ENCODE assay signal across 11 mouse cellular contexts in the genomic region with DNA sequence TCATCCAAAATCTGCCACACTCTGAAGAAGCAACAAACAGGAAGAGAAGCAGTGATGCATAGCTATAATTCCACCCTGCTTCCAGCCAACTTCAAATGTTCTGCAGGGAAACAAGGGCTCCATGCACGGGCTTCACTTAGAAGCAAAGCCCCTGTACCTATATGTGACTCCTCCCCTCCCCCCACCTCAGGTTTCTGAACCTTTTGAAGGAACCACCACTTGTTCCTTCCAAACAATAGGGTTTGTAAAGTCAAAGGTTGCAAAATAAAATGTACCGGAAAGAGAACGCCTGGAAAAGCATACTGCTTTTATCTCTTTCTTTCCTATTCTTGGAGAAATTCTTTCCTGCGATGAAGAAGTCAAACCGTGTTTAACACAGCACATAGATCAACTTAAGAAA. TPM values are rescaled to one million over a fixed set of nuclear protein-coding genes. Genes with fewer than 3 reads are reported as not detected.
DNase-seq lines count a peak whose midpoint lies in the region; ATAC-seq and TF ChIP-seq lines count a peak whose summit lies in the region.
"Had no signal": no experiment of that assay in that cellular context is flagged by ENCODE, and none has a peak within 500 bp of the region (broad histone marks: within the 10 kb centered on the region; RNA-seq: fewer than 3 reads in every experiment).

No protein-coding gene starts in this region.

- no peak for ATAC-seq in hindbrain, embryonic 16.5 days
- ATAC-seq in neural tube, embryonic 13.5 days (ENCODE audit: low read depth) = no peak

- 32% methylated on average over 5 of the region's 5 CpGs for WGBS in heart, adult 2 months
- 14% methylated on average over 5 of the region's 5 CpGs for WGBS in hindbrain, embryonic 16.5 days
- 5% methylated on average over 5 of the region's 5 CpGs for WGBS in neural tube, embryonic 13.5 days

- H3K79me2 ChIP-seq in heart, adult 2 months (replicated peaks; ENCODE audit: control insufficient read depth, insufficient read depth, low read length) = no peaks in the 10 kb centered on the region; the same call in 1 of the 2 replicates

- no peak for DNase-seq in heart, adult 2 months
- DNase-seq in heart, adult 9 months (ENCODE audit: low spot score in 2 of 2) = no peak
- DNase-seq in left cerebral cortex, postnatal 4 days = peak; percentile 14
- no peak for DNase-seq in left cerebral cortex, adult 2 months (ENCODE audit: extremely low spot score in 1 of 2, low spot score in 2 of 2)
- no peak for DNase-seq in thymus, postnatal 14 days
- DNase-seq in cerebellum, postnatal 4 days (ENCODE audit: low spot score in 2 of 2) = no peak
- DNase-seq: kidney, postnatal 14 days had no signal

- no peak overlapping the region for H3K9ac ChIP-seq in heart, adult 2 months (ENCODE audit: low read depth, low read length)
- no peak overlapping the region; the same call in 1 of the 2 replicates for H3K9ac ChIP-seq in hindbrain, embryonic 16.5 days (ENCODE audit: low read depth, low read length)
- H3K9ac ChIP-seq in neural tube, embryonic 13.5 days = 0 out of 2 replicates have a peak overlapping the region, but pooled peaks have one; percentile 31
- H3K9ac ChIP-seq: lung, embryonic 15.5 days had no signal

- peaks cover 2% of the 10 kb centered on the region for H3K4me1 ChIP-seq in heart, adult 2 months (ENCODE audit: control insufficient read depth, insufficient read depth, low read length)
- H3K4me1 ChIP-seq in hindbrain, embryonic 16.5 days (ENCODE audit: control insufficient read depth, insufficient read depth, low read depth, low read length) = peaks cover 5% of the 10 kb centered on the region
- peaks cover 31% of the 10 kb centered on the region for H3K4me1 ChIP-seq in neural tube, embryonic 13.5 days (replicated peaks)
- H3K4me1 ChIP-seq: lung, embryonic 15.5 days had no signal

- no peak for TF ChIP-seq CTCF in heart, adult 2 months (IDR thresholded peaks at IDR 0.05)
- no peak for TF ChIP-seq CTCF in left cerebral cortex, adult 2 months (IDR thresholded peaks at IDR 0.05)

- peak overlapping the region; percentile 5; the same call in 1 of the 2 replicates for H3K27ac ChIP-seq in heart, adult 2 months
- H3K27ac ChIP-seq in left cerebral cortex, adult 2 months = no peak overlapping the region
- no peak overlapping the region for H3K27ac ChIP-seq in hindbrain, embryonic 16.5 days (ENCODE audit: low read depth, low read length)
- H3K27ac ChIP-seq in neural tube, embryonic 13.5 days (replicated peaks) = no peak overlapping the region
- H3K27ac ChIP-seq: lung, embryonic 15.5 days had no signal

- TF ChIP-seq EP300 in heart, adult 2 months (IDR thresholded peaks at IDR 0.05; ENCODE audit: insufficient read depth, low read depth, low read length) = no peak

- no peak for TF ChIP-seq POLR2A in heart, adult 2 months (IDR thresholded peaks at IDR 0.05; ENCODE audit: insufficient read depth, low read depth, low read length)

- no peak overlapping the region for H3K4me3 ChIP-seq in heart, adult 2 months
- H3K4me3 ChIP-seq in left cerebral cortex, adult 2 months = no peak overlapping the region
- peak overlapping the region; percentile 11; the same call in 1 of the 2 replicates for H3K4me3 ChIP-seq in hindbrain, embryonic 16.5 days (ENCODE audit: low read length)
- no peak overlapping the region for H3K4me3 ChIP-seq in neural tube, embryonic 13.5 days
- H3K4me3 ChIP-seq: lung, embryonic 15.5 days had no signal

- intact Hi-C loops in heart, adult 2 months (cut with DNase I) = loop anchor here (10.0 kb wide), 2 partner anchors 337 to 853 kb away; no protein-coding TSS in a partner anchor
- intact Hi-C loops in left cerebral cortex, postnatal 4 days (cut with DNase I) = no loop called here
- intact Hi-C loops in left cerebral cortex, adult 2 months (cut with DNase I) = no loop called here

- no peaks in the 10 kb centered on the region; the same call in 1 of the 2 replicates for H3K36me3 ChIP-seq in heart, adult 2 months (ENCODE audit: control insufficient read depth, insufficient read depth, low read length)
- H3K36me3 ChIP-seq in hindbrain, embryonic 16.5 days (ENCODE audit: control insufficient read depth, insufficient read depth, low read length) = no peaks in the 10 kb centered on the region
- no peaks in the 10 kb centered on the region for H3K36me3 ChIP-seq in neural tube, embryonic 13.5 days
- H3K36me3 ChIP-seq: G1E; lung, embryonic 15.5 days had no signal

- H3K9me3 ChIP-seq in hindbrain, embryonic 16.5 days (ENCODE audit: control insufficient read depth, low read length) = no peaks in the 10 kb centered on the region
- no peaks in the 10 kb centered on the region for H3K9me3 ChIP-seq in neural tube, embryonic 13.5 days
- H3K9me3 ChIP-seq: lung, embryonic 15.5 days had no signal

- H3K4me2 ChIP-seq in hindbrain, embryonic 16.5 days (ENCODE audit: low read length) = peak overlapping the region; percentile 46
- H3K4me2 ChIP-seq in neural tube, embryonic 13.5 days = peak overlapping the region; percentile 44
- H3K4me2 ChIP-seq: lung, embryonic 15.5 days had no signal

- H3K27me3 ChIP-seq in heart, adult 2 months (ENCODE audit: control insufficient read depth, insufficient read depth, low read length) = no peaks in the 10 kb centered on the region
- H3K27me3 ChIP-seq in hindbrain, embryonic 16.5 days (replicated peaks; ENCODE audit: control insufficient read depth, insufficient read depth, low read length) = no peaks in the 10 kb centered on the region
- H3K27me3 ChIP-seq in neural tube, embryonic 13.5 days = no peaks in the 10 kb centered on the region
- H3K27me3 ChIP-seq: lung, embryonic 15.5 days had no signal

RNA-seq across cellular contexts. Expression of a gene that starts 2.3 kb away (rescaled TPM):
- 1 to 10 TPM; 7.7 to 8.4 TPM for total RNA-seq in heart, adult 2 months (2021)
- 2.7 and 3.7 TPM in 2 replicates for polyA plus RNA-seq in heart, adult 2 months (2012; rRNA removed)
- 10 to 100 TPM; 11.6 to 14.8 TPM for total RNA-seq in left cerebral cortex, postnatal 4 days (2021)
- 1 to 10 TPM; 3.4 to 5.6 TPM for total RNA-seq in left cerebral cortex, adult 2 months (2021)
- polyA plus RNA-seq in hindbrain, embryonic 16.5 days (2015; fragmentation: Nextera tagmentation; extraction: Ambion mirVana) = 14.4 TPM in 2 replicates
- polyA plus RNA-seq in neural tube, embryonic 13.5 days (2015; fragmentation: Nextera tagmentation; extraction: Ambion mirVana) = 18.7 and 19.5 TPM in 2 replicates
- polyA plus RNA-seq: G1E had no signal
